Mouse (Mus musculus) heart, adult 2 months (tissue): Measurements from ENCODE around the gene Crabp2.

Experiments used
- CTCF ChIP-seq: fragments of 200-600 bp; IDR thresholded peaks from 2 replicates; pipeline ENCODE4 v1.8.1; 2022; ENCODE audit warnings: antibody characterized with exemption, mild to moderate bottlenecking, moderate library complexity
- EP300 ChIP-seq: fragments of 200-500 bp; IDR thresholded peaks from 2 replicates; pipeline ENCODE4 v1.6.1; 2011; ENCODE audit warnings: low read depth, low read length, control low read depth; ENCODE audit not compliant: insufficient read depth
- POLR2A ChIP-seq: fragments of 200-500 bp; IDR thresholded peaks from 2 replicates; pipeline ENCODE4 v1.6.1; 2011; ENCODE audit warnings: mild to moderate bottlenecking, low read depth, low read length, control low read depth; ENCODE audit not compliant: insufficient read depth

GRCm38 (mm10) chr3:87996401-87996800 lies 47.9 kb downstream of the Crabp2 start:
- TF ChIP-seq CTCF (no peak), EP300 (no peak), POLR2A (no peak)
